Comparison of ENCODE assay signal across 8 mouse cellular contexts in genomic region chr17:28176775-28177539, GRCm38 (mm10). TPM values are rescaled to one million over a fixed set of nuclear protein-coding genes. Genes with fewer than 3 reads are reported as not detected.
A peak's percentile ranks its signal among the peaks of the same experiment; 100 is the strongest.
DNase-seq lines count a peak whose midpoint lies in the region; ATAC-seq and TF ChIP-seq lines count a peak whose summit lies in the region.

Gene Zfp523 (plus strand): TSS chr17:28177129.

- intact Hi-C loops in heart, postnatal 36 days (cut with DNase I): no loop called here

- no peaks in the 10 kb centered on the region for H3K9me3 ChIP-seq in forebrain, embryonic 16.5 days (ENCODE audit: control insufficient read depth, low read length)
- no peaks in the 10 kb centered on the region for H3K9me3 ChIP-seq in lung, embryonic 14.5 days (ENCODE audit: low read depth, low read length)

- peak; percentile 88 for DNase-seq in ES-CJ7 (ENCODE audit: low read depth, low spot score)
- DNase-seq in cerebellum, adult 11 months: peak; percentile 91
- DNase-seq in heart, postnatal 36 days: peak; percentile 92 to 95
- DNase-seq in layer of hippocampus, adult 2 months (ENCODE audit: low spot score in 2 of 2): peak; percentile 84 to 92
- peak; percentile 96 for DNase-seq in lung, embryonic 14.5 days
- peak; percentile 90 for DNase-seq in thymus, adult 2 months

- TF ChIP-seq POLR2A in olfactory bulb, adult 2 months (IDR thresholded peaks at IDR 0.05; ENCODE audit: insufficient read depth, low read depth, low read length): peak; percentile 96
- peak; percentile 53; the same call in 1 of the 2 replicates for TF ChIP-seq POLR2A in thymus, adult 2 months (IDR thresholded peaks at IDR 0.05; ENCODE audit: control insufficient read depth, extremely low read depth, insufficient read depth, low read length, poor library complexity)

- peak within 1 kb of the TSS; percentile 86 for H3K27ac ChIP-seq in forebrain, embryonic 16.5 days (ENCODE audit: low read length)
- H3K27ac ChIP-seq in layer of hippocampus, adult 2 months: peak within 1 kb of the TSS; percentile 98
- peak within 1 kb of the TSS; percentile 95 for H3K27ac ChIP-seq in lung, embryonic 14.5 days (ENCODE audit: low read depth)
- peak within 1 kb of the TSS; percentile 80 for H3K27ac ChIP-seq in olfactory bulb, adult 2 months (ENCODE audit: insufficient read depth, low read depth, low read length)
- no peak within 1 kb of the TSS for H3K27ac ChIP-seq in thymus, adult 2 months (ENCODE audit: control insufficient read depth, insufficient read depth, low read length)

- ATAC-seq in forebrain, embryonic 16.5 days: peak; percentile 85
- ATAC-seq in lung, embryonic 14.5 days (ENCODE audit: insufficient read depth): peak; percentile 83

- WGBS in forebrain, embryonic 16.5 days: under 1% methylated on average over 69 of the region's 82 CpGs
- under 1% methylated on average over 79 of the region's 82 CpGs for WGBS in lung, embryonic 14.5 days
- under 1% methylated on average over 80 of the region's 82 CpGs for WGBS in olfactory bulb, adult 2 months
- under 1% methylated on average over 78 of the region's 82 CpGs for WGBS in thymus, adult 2 months

- TF ChIP-seq CTCF in layer of hippocampus, adult 2 months (conservative IDR thresholded peaks at IDR 0.05): no peak
- no peak for TF ChIP-seq CTCF in lung, embryonic 14.5 days (IDR thresholded peaks at IDR 0.05; ENCODE audit: low read depth)
- no peak for TF ChIP-seq CTCF in olfactory bulb, adult 2 months (IDR thresholded peaks at IDR 0.05; ENCODE audit: insufficient read depth, low read depth, low read length)
- TF ChIP-seq CTCF in thymus, adult 2 months (IDR thresholded peaks at IDR 0.05; ENCODE audit: borderline replicate concordance, control insufficient read depth, extremely low read depth, insufficient read depth, low read length, poor library complexity): no peak

- H3K4me1 ChIP-seq in forebrain, embryonic 16.5 days (replicated peaks; ENCODE audit: control insufficient read depth, insufficient read depth, low read length): peaks cover 21% of the 10 kb centered on the region
- peaks cover 28% of the 10 kb centered on the region for H3K4me1 ChIP-seq in lung, embryonic 14.5 days (ENCODE audit: insufficient read depth)
- peaks cover 58% of the 10 kb centered on the region for H3K4me1 ChIP-seq in olfactory bulb, adult 2 months (ENCODE audit: control insufficient read depth, insufficient read depth, low read length)
- H3K4me1 ChIP-seq in thymus, adult 2 months (replicated peaks; ENCODE audit: control insufficient read depth, insufficient read depth, low read length): peaks cover 18% of the 10 kb centered on the region

- no peaks in the 10 kb centered on the region for H3K27me3 ChIP-seq in forebrain, embryonic 16.5 days (replicated peaks; ENCODE audit: control insufficient read depth, insufficient read depth, low read length)
- H3K27me3 ChIP-seq in lung, embryonic 14.5 days (ENCODE audit: insufficient read depth, low read length): no peaks in the 10 kb centered on the region
- no peaks in the 10 kb centered on the region for H3K27me3 ChIP-seq in thymus, adult 2 months (ENCODE audit: control insufficient read depth, insufficient read depth, low read length)

- H3K4me3 ChIP-seq in forebrain, embryonic 16.5 days (replicated peaks; ENCODE audit: low read length): peak within 1 kb of the TSS; percentile 82
- H3K4me3 ChIP-seq in layer of hippocampus, adult 2 months: peak within 1 kb of the TSS; percentile 77
- H3K4me3 ChIP-seq in lung, embryonic 14.5 days (ENCODE audit: low read depth, low read length): peak within 1 kb of the TSS; percentile 82
- H3K4me3 ChIP-seq in olfactory bulb, adult 2 months (ENCODE audit: insufficient read depth, low read depth, low read length): peak within 1 kb of the TSS; percentile 92
- peak within 1 kb of the TSS; percentile 71 for H3K4me3 ChIP-seq in thymus, adult 2 months (ENCODE audit: control insufficient read depth, insufficient read depth, low read length)

- peak within 1 kb of the TSS; percentile 96 for H3K9ac ChIP-seq in forebrain, embryonic 16.5 days (replicated peaks; ENCODE audit: low read depth, low read length)
- H3K9ac ChIP-seq in lung, embryonic 14.5 days: peak within 1 kb of the TSS; percentile 91

- no peaks in the 10 kb centered on the region for H3K36me3 ChIP-seq in forebrain, embryonic 16.5 days (ENCODE audit: control insufficient read depth, insufficient read depth)
- H3K36me3 ChIP-seq in lung, embryonic 14.5 days (ENCODE audit: insufficient read depth): no peaks in the 10 kb centered on the region
- H3K36me3 ChIP-seq in thymus, adult 2 months (ENCODE audit: control insufficient read depth, insufficient read depth, low read length): no peaks in the 10 kb centered on the region

- H3K4me2 ChIP-seq in forebrain, embryonic 16.5 days (ENCODE audit: low read length): peak within 1 kb of the TSS; percentile 82
- peak within 1 kb of the TSS; percentile 92 for H3K4me2 ChIP-seq in lung, embryonic 14.5 days

RNA-seq across cellular contexts. Expression of gene Zfp523, which starts in this region (rescaled TPM):
- 34.4 and 40.3 TPM in 2 replicates for polyA plus RNA-seq in forebrain, embryonic 16.5 days (2015; fragmentation: Nextera tagmentation; extraction: Ambion mirVana)
- total RNA-seq in heart, postnatal 36 days (2021): 10 to 100 TPM; 14.3 to 16.0 TPM
- 100 to 1,000 TPM; 104 to 106 TPM for total RNA-seq in layer of hippocampus, adult 2 months (2021)
- polyA plus RNA-seq in lung, embryonic 14.5 days (2014; fragmentation: Nextera tagmentation; extraction: Ambion mirVana): 36.0 and 45.4 TPM in 2 replicates
- polyA plus RNA-seq in olfactory bulb, adult 2 months (2012; ENCODE audit: insufficient read depth, insufficient read length, low replicate concordance, missing spikeins): not detected in 2 replicates
- polyA plus RNA-seq in thymus, adult 2 months (2012; rRNA removed): 55.5 and 55.7 TPM in 2 replicates

Comparison
In these comparisons a context has a peak if more than half of its experiments do, and no peak if none do; other contexts are left out.
1. RNA of gene Zfp523 (total RNA-seq): 104 to 106 TPM in layer of hippocampus, adult 2 months; 14.3 to 16.0 TPM in heart, postnatal 36 days; every median in the first group is over 4 times any median in the second.
2. RNA of gene Zfp523 (polyA plus RNA-seq): 55.5 to 55.7 TPM in thymus, adult 2 months, 36.0 to 45.4 TPM in lung, embryonic 14.5 days and 34.4 to 40.3 TPM in forebrain, embryonic 16.5 days; not detected in olfactory bulb, adult 2 months; every median in the first group is over 10 times any median in the second.
3. Peak in every context shown above with its lines, with median percentiles within 50 percentile points of each other: DNase-seq and H3K4me3 ChIP-seq.